Mouse (Mus musculus): ENCODE results near the gene Klhl8. TPM values are rescaled to one million over a fixed set of nuclear protein-coding genes. Genes with fewer than 3 reads are reported as not detected.

Klhl8 gene
- total and polyA plus RNA-seq, 2 experiments from 2014 or later, result 32.0 to 38.7 TPM

GRCm38 (mm10) chr5:103852756-103853549, 58.1 kb downstream of the Klhl8 start:
- H3K4me2 ChIP-seq (ENCODE audit: low read depth, low read length), result no peak overlapping the region
- DNase-seq (ENCODE audit: low spot score) (no peak), ATAC-seq (no peak)
- WGBS, result 73% methylated on average over 4 of the region's 4 CpGs
- H3K9ac ChIP-seq (replicated peaks; ENCODE audit: low read length), result no peak overlapping the region
- no peaks in the 10 kb centered on the region for H3K9me3 ChIP-seq (ENCODE audit: low read length)
- H3K27me3 ChIP-seq (ENCODE audit: insufficient read depth, low read length), result no peaks in the 10 kb centered on the region
- H3K27ac ChIP-seq, result no peak overlapping the region
- H3K4me1 ChIP-seq (ENCODE audit: insufficient read depth, low read length), result peaks cover 4% of the 10 kb centered on the region
- no peak for TF ChIP-seq CTCF (IDR thresholded peaks at IDR 0.05; ENCODE audit: low read depth)
- 0 out of 2 replicates have a peak, but pooled peaks cover 6% of the 10 kb centered on the region for H3K36me3 ChIP-seq (ENCODE audit: insufficient read depth, low read length)
- no peak overlapping the region for H3K4me3 ChIP-seq (ENCODE audit: low read length)

GRCm38 (mm10) chr5:103848546-103848945, 62.5 kb downstream of the Klhl8 start:
- peaks cover 6% of the 10 kb centered on the region; the same call in 1 of the 2 replicates for H3K36me3 ChIP-seq (ENCODE audit: insufficient read depth, low read length)
- no peak for DNase-seq (ENCODE audit: low spot score)
- H3K9ac ChIP-seq (replicated peaks; ENCODE audit: low read length), result no peak overlapping the region
- 88% methylated on average over 8 of the region's 8 CpGs for WGBS
- no peak overlapping the region for H3K4me3 ChIP-seq (ENCODE audit: low read length)
- H3K4me2 ChIP-seq (ENCODE audit: low read depth, low read length), result no peak overlapping the region
- H3K4me1 ChIP-seq (ENCODE audit: insufficient read depth, low read length), result peaks cover 7% of the 10 kb centered on the region; the same call in 1 of the 2 replicates
- no peak for TF ChIP-seq CTCF (IDR thresholded peaks at IDR 0.05; ENCODE audit: low read depth)
- H3K27me3 ChIP-seq (ENCODE audit: insufficient read depth, low read length), result no peaks in the 10 kb centered on the region
- H3K9me3 ChIP-seq (ENCODE audit: low read length), result no peaks in the 10 kb centered on the region
- H3K27ac ChIP-seq, result no peak overlapping the region
- no peak for ATAC-seq

GRCm38 (mm10) chr5:103846609-103847008, 64.5 kb downstream of the Klhl8 start:
- H3K4me2 ChIP-seq (ENCODE audit: low read depth, low read length), result no peak overlapping the region
- no peaks in the 10 kb centered on the region for H3K9me3 ChIP-seq (ENCODE audit: low read length)
- H3K4me1 ChIP-seq (ENCODE audit: insufficient read depth, low read length), result peaks cover 7% of the 10 kb centered on the region; the same call in 1 of the 2 replicates
- WGBS, result 68% methylated on average over 5 of the region's 5 CpGs
- H3K4me3 ChIP-seq (ENCODE audit: low read length), result no peak overlapping the region
- no peak for ATAC-seq
- peaks cover 6% of the 10 kb centered on the region; the same call in 1 of the 2 replicates for H3K36me3 ChIP-seq (ENCODE audit: insufficient read depth, low read length)
- no peaks in the 10 kb centered on the region for H3K27me3 ChIP-seq (ENCODE audit: insufficient read depth, low read length)
- TF ChIP-seq CTCF (IDR thresholded peaks at IDR 0.05; ENCODE audit: low read depth), result no peak
- H3K27ac ChIP-seq, result no peak overlapping the region
- H3K9ac ChIP-seq (replicated peaks; ENCODE audit: low read length), result no peak overlapping the region
- DNase-seq (ENCODE audit: low spot score), result no peak

GRCm38 (mm10) chr5:103846154-103846551, 64.9 kb downstream of the Klhl8 start:
- 79% methylated on average over 10 of the region's 10 CpGs for WGBS
- peaks cover 7% of the 10 kb centered on the region; the same call in 1 of the 2 replicates for H3K4me1 ChIP-seq (ENCODE audit: insufficient read depth, low read length)
- TF ChIP-seq CTCF (IDR thresholded peaks at IDR 0.05; ENCODE audit: low read depth), result no peak

GRCm38 (mm10) chr5:103845418-103846153, 65.5 kb downstream of the Klhl8 start:
- no peak for TF ChIP-seq CTCF (IDR thresholded peaks at IDR 0.05; ENCODE audit: low read depth)
- Histone ChIP-seq H3K27ac (no peak overlapping the region), H3K4me3 (ENCODE audit: low read length) (no peak overlapping the region), H3K27me3 (ENCODE audit: insufficient read depth, low read length) (no peaks in the 10 kb centered on the region), H3K4me1 (ENCODE audit: insufficient read depth, low read length) (peaks cover 7% of the 10 kb centered on the region; the same call in 1 of the 2 replicates), H3K9me3 (ENCODE audit: low read length) (no peaks in the 10 kb centered on the region), H3K36me3 (ENCODE audit: insufficient read depth, low read length) (peaks cover 3% of the 10 kb centered on the region; the same call in 1 of the 2 replicates), H3K9ac (replicated peaks; ENCODE audit: low read length) (no peak overlapping the region), H3K4me2 (ENCODE audit: low read depth, low read length) (no peak overlapping the region)
- 38% methylated on average over 19 of the region's 19 CpGs for WGBS
- peak; percentile 86 for DNase-seq (ENCODE audit: low spot score)
- peak; percentile 90 for ATAC-seq

More at GRCm38 (mm10) chr5:103846154-103846551, 64.9 kb downstream of the Klhl8 start:
- Histone ChIP-seq H3K36me3 (ENCODE audit: insufficient read depth, low read length) (peaks cover 6% of the 10 kb centered on the region; the same call in 1 of the 2 replicates), H3K27ac (no peak overlapping the region), H3K4me2 (ENCODE audit: low read depth, low read length) (no peak overlapping the region), H3K9ac (replicated peaks; ENCODE audit: low read length) (no peak overlapping the region), H3K27me3 (ENCODE audit: insufficient read depth, low read length) (no peaks in the 10 kb centered on the region), H3K4me3 (ENCODE audit: low read length) (no peak overlapping the region), H3K9me3 (ENCODE audit: low read length) (no peaks in the 10 kb centered on the region)
- no peak for ATAC-seq
- DNase-seq (ENCODE audit: low spot score), result no peak

GRCm38 (mm10) chr5:103843938-103844337, 67.1 kb downstream of the Klhl8 start:
- Histone ChIP-seq H3K4me2 (ENCODE audit: low read depth, low read length) (no peak overlapping the region), H3K4me3 (ENCODE audit: low read length) (no peak overlapping the region), H3K27ac (no peak overlapping the region), H3K36me3 (ENCODE audit: insufficient read depth, low read length) (no peaks in the 10 kb centered on the region; the same call in 1 of the 2 replicates), H3K9ac (replicated peaks; ENCODE audit: low read length) (no peak overlapping the region), H3K27me3 (ENCODE audit: insufficient read depth, low read length) (no peaks in the 10 kb centered on the region), H3K9me3 (ENCODE audit: low read length) (no peaks in the 10 kb centered on the region), H3K4me1 (ENCODE audit: insufficient read depth, low read length) (peaks cover 7% of the 10 kb centered on the region; the same call in 1 of the 2 replicates)
- TF ChIP-seq CTCF (IDR thresholded peaks at IDR 0.05; ENCODE audit: low read depth), result peak; percentile 72
- ATAC-seq, result no peak
- DNase-seq (ENCODE audit: low spot score), result peak; percentile 69
- 73% methylated on average over 1 of the region's 1 CpGs for WGBS

All from hindbrain, postnatal 0 days (tissue).